Mouse (Mus musculus) intestine, postnatal 0 days (tissue): ENCODE measurements at regions not wholly inside any gene's neighbourhood (a gene's known extent, or its start where the extent isn't known, plus 50 kb on each side); places are given as distances from the start of the nearest gene placed in this dataset.

Experiments used
- ATAC-seq: fragments of 200-750 bp; cut with Nextera tagmentation; 2 replicates; pipeline ENCODE4 v1.8.0; 2017; ENCODE audit warnings: mild to moderate bottlenecking, moderate TSS enrichment, moderate library complexity
- H3K27ac ChIP-seq: fragments of 300-500 bp; sonication (generic); 2 replicates; pipeline ENCODE4 v1.5.1; 2014; ENCODE audit warnings: mild to moderate bottlenecking, low read depth, low read length, moderate library complexity
- H3K27me3 ChIP-seq: fragments of 300-500 bp; sonication (generic); replicated peaks from 2 replicates; pipeline ENCODE4 v1.6.1; 2014; ENCODE audit warnings: low read length, mixed read lengths; ENCODE audit not compliant: control insufficient read depth, insufficient read depth
- H3K36me3 ChIP-seq: fragments of 300-500 bp; sonication (generic); 2 replicates; pipeline ENCODE4 v1.6.1; 2014; ENCODE audit warnings: mild to moderate bottlenecking, moderate library complexity; ENCODE audit not compliant: control insufficient read depth, insufficient read depth
- H3K4me1 ChIP-seq: fragments of 300-500 bp; sonication (generic); replicated peaks from 2 replicates; pipeline ENCODE4 v1.6.1; 2014; ENCODE audit warnings: antibody characterized with exemption, low read length, mixed read lengths; ENCODE audit not compliant: control insufficient read depth, insufficient read depth
- H3K4me2 ChIP-seq: fragments of 300-500 bp; sonication (generic); replicated peaks from 2 replicates; pipeline ENCODE4 v1.6.1; 2014; ENCODE audit warnings: low read depth, mild to moderate bottlenecking, moderate library complexity
- H3K4me3 ChIP-seq: fragments of 300-500 bp; sonication (generic); 2 replicates; pipeline ENCODE4 v1.5.1; 2014; ENCODE audit warnings: low read depth, low read length
- H3K9ac ChIP-seq: fragments of 300-500 bp; sonication (generic); 2 replicates; pipeline ENCODE4 v1.6.1; 2014; ENCODE audit warnings: mild to moderate bottlenecking, low read depth, low read length
- H3K9me3 ChIP-seq: fragments of 300-500 bp; sonication (generic); 2 replicates; pipeline ENCODE4 v1.6.1; 2016; ENCODE audit warnings: mixed run types; ENCODE audit not compliant: control insufficient read depth
- CTCF ChIP-seq: sonication (generic); IDR thresholded peaks from 2 replicates; pipeline ENCODE4 v1.5.1; 2016; ENCODE audit warnings: low read depth, mild to moderate bottlenecking, control low read depth, antibody characterized with exemption, moderate library complexity
- WGBS: fragments of 180-500 bp; shearing (Covaris S2); extraction: QIAGEN DNeasy Blood & Tissue Kit; methylation state at CpG from one replicate; pipeline ENCODE4 v1.1.7; 2014; 5-methylcytosine and 5-hydroxymethylcytosine counted together

DNA sequence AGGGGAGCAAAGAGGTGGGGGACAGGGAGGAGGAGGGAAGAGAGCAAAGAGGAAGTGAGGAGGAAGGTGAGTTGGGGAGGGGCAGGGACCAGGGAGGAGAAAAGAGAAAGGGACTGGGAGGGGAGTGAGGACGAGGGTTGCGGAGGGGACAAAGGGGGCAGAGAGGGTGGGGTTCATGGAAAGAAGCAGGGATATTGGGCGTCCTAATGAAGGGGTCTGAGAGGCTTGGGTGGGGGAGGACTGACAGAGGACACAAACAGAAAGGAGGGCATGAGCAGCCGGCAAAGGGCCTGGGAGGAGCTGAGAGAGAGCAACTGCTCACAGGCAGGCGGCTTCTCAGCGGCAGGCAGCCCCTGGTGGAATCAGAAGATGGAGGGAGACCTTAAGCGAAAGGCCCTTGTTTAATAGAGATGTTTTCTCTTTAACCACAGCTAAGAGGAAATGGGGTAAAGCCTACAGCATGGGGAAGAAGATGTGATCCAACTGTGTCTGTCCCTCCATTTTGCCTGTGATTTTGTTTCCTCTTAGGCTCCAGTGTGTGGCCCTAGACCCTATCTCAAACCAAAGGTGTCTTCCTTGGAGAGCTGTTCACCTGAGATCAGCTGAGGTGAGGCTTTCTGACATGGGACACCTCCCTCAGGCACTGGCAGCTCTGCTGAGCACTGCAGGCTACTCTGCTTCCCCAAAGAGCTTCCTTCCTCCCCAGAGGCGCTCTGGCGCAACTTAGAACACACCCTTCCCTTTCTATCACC, 203.1 kb downstream of the Pten start:
- TF ChIP-seq CTCF = no peak
- no peaks in the 10 kb centered on the region for H3K36me3 ChIP-seq
- H3K4me3 ChIP-seq = no peak overlapping the region
- peak overlapping the region; percentile 28; the same call in 1 of the 2 replicates for H3K27ac ChIP-seq
- H3K9ac ChIP-seq = 0 out of 2 replicates have a peak overlapping the region, but pooled peaks have one; percentile 0
- H3K9me3 ChIP-seq = no peaks in the 10 kb centered on the region
- WGBS = 41% methylated on average over 9 of the region's 9 CpGs
- peak; percentile 41 for ATAC-seq
- peak overlapping the region; percentile 56 for H3K4me2 ChIP-seq
- no peaks in the 10 kb centered on the region for H3K27me3 ChIP-seq
- peaks cover 14% of the 10 kb centered on the region for H3K4me1 ChIP-seq

- no peaks in the 10 kb centered on the region for H3K9me3 ChIP-seq
- no peak overlapping the region for H3K27ac ChIP-seq
- no peak for TF ChIP-seq CTCF
- ATAC-seq = no peak
- no peak overlapping the region for H3K4me3 ChIP-seq
- WGBS = 48% methylated on average over 5 of the region's 5 CpGs
- H3K4me2 ChIP-seq = no peak overlapping the region
- no peaks in the 10 kb centered on the region for H3K27me3 ChIP-seq
- H3K9ac ChIP-seq = no peak overlapping the region
- H3K36me3 ChIP-seq = no peaks in the 10 kb centered on the region
- H3K4me1 ChIP-seq = peaks cover 14% of the 10 kb centered on the region
These were observed 204.2 kb downstream of the Pten start for GRCm38 (mm10) chr19:32961525-32961924.

DNA sequence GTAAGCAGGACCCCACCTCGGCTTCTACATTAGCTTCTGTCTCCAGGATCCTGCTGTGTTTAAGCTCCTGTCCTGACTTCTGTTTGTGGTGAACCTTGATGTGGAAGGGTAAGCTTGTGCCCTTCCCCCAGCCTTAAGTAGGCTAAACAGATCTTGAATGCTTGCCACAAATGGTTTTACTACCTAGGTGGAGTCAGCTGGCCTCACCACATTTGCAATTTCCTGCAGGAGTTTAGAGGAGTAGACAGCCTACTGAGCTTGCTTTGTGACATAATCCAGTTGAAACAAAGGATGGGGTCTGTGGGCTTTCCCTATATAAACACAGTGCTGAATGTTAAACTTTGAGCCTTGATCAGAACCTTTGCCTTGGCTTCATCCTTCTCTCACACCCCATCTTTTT, 206.7 kb downstream of the Pten start:
- Histone ChIP-seq H3K4me2 (no peak overlapping the region), H3K9ac (no peak overlapping the region), H3K4me1 (peaks cover 14% of the 10 kb centered on the region), H3K9me3 (no peaks in the 10 kb centered on the region), H3K4me3 (no peak overlapping the region), H3K36me3 (no peaks in the 10 kb centered on the region), H3K27ac (no peak overlapping the region; the same call in 1 of the 2 replicates), H3K27me3 (no peaks in the 10 kb centered on the region)
- WGBS = 38% methylated on average over 1 of the region's 1 CpGs
- no peak for TF ChIP-seq CTCF
- peak; percentile 62 for ATAC-seq

DNA sequence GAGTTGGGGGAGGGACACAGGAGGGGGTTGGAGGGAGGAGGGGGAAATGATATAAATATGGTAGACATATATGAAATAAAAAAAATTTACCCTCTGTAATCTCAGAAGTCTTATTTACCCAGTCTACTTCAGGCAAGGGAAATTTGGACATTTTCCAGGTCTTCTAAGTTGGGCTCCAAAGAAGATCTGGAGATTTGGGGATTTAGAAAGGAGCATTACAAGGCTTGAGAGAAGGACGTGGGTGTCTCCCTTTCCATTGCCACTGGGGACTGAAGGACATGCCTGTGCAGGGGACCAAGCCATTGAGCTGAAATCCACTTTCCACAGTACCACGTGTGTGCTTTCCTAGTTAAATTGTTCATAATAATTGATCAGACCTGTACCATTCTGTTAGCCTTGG, 208.2 kb downstream of the Pten start:
- no peak overlapping the region for H3K4me2 ChIP-seq
- no peak for TF ChIP-seq CTCF
- H3K9me3 ChIP-seq = no peaks in the 10 kb centered on the region
- ATAC-seq = no peak
- no peaks in the 10 kb centered on the region for H3K27me3 ChIP-seq
- 69% methylated on average over 2 of the region's 2 CpGs for WGBS
- H3K4me1 ChIP-seq = peaks cover 10% of the 10 kb centered on the region
- H3K36me3 ChIP-seq = no peaks in the 10 kb centered on the region
- H3K9ac ChIP-seq = no peak overlapping the region
- H3K4me3 ChIP-seq = no peak overlapping the region
- no peak overlapping the region for H3K27ac ChIP-seq

DNA sequence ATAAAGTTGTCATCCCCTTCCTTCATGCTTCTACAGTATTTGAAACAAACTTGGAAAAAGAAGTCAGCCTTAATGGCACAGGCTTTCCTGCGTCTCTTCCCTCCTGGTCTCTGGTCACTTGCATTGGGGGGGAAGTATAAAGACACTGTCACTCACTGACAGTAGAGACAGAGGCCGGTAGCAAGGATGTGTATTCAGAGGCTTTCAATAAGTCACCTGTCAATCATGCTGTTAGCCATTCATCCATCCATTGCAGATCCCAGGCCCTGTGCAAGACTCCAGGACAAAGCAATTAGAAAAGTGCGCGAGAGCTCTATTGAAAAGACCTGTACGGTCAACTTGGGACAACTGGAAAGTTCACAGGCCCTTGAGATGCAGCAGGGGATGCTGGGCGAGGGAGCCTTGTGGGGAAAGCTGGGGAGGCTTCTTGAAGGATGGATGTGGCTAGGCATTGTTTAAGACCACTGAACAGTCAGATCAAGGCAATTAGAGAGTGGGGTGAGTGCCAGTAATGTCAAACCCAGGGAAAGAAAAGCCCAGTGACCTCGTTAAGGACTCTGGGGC, 212.0 kb downstream of the Pten start:
- Histone ChIP-seq H3K36me3 (no peaks in the 10 kb centered on the region), H3K9ac (no peak overlapping the region), H3K4me3 (no peak overlapping the region), H3K9me3 (no peaks in the 10 kb centered on the region), H3K4me1 (no peaks in the 10 kb centered on the region), H3K27ac (no peak overlapping the region), H3K27me3 (no peaks in the 10 kb centered on the region), H3K4me2 (no peak overlapping the region)
- 84% methylated on average over 7 of the region's 7 CpGs for WGBS
- no peak for TF ChIP-seq CTCF
- ATAC-seq = no peak

- H3K9ac ChIP-seq = no peak overlapping the region
- TF ChIP-seq CTCF = no peak
- no peak overlapping the region for H3K27ac ChIP-seq
- H3K36me3 ChIP-seq = no peaks in the 10 kb centered on the region
- no peaks in the 10 kb centered on the region for H3K4me1 ChIP-seq
- 84% methylated on average over 6 of the region's 6 CpGs for WGBS
- H3K4me2 ChIP-seq = no peak overlapping the region
- H3K4me3 ChIP-seq = no peak overlapping the region
- ATAC-seq = no peak
- H3K9me3 ChIP-seq = no peaks in the 10 kb centered on the region
- no peaks in the 10 kb centered on the region for H3K27me3 ChIP-seq
These were observed 214.8 kb downstream of the Pten start for GRCm38 (mm10) chr19:32972116-32972515.
